Mouse (Mus musculus) lung, adult 2 months (tissue): Measurements from ENCODE around the gene Mycn.

Experiments used
- CTCF ChIP-seq: fragments of 200-500 bp; IDR thresholded peaks from 2 replicates; pipeline ENCODE4 v1.5.1; 2011; ENCODE audit warnings: mild to moderate bottlenecking, low read length, control low read depth; ENCODE audit not compliant: insufficient read depth
- POLR2A ChIP-seq: fragments of 200-500 bp; IDR thresholded peaks from 2 replicates; pipeline ENCODE4 v1.6.1; 2011; ENCODE audit warnings: low read depth, mild to moderate bottlenecking, control low read depth, low read length, borderline replicate concordance; ENCODE audit errors: extremely low read depth

DNA sequence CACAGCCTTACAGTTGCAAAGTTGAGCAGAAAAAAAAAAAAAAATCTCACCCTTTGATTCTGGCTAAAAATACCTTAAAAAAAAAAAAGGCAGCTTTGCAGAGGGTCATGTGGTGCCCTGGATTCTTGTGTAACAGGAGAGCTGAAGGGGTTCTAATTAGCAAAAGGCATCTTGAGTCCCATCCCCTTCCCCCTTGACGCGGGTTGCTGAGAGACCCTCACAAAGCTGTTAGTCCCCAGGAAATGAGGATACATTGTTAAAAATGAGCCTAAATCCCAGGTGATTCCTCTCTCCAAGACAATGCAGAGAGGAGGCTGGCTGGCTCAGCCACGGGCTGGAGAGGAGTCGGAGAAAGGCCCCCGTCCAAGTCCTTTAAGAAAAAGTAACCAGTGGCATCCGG is 36.6 kb downstream of the Mycn start:
- TF ChIP-seq CTCF = no peak
- TF ChIP-seq POLR2A = no peak
